Mouse (Mus musculus) gastrocnemius, postnatal 14 days (tissue): ENCODE data around the gene Crip1. TPM values are rescaled to one million over a fixed set of nuclear protein-coding genes. Genes with fewer than 3 reads are reported as not detected.

Source experiments
- total RNA-seq, 2 experiments: library from RNA; stranded (reverse); gene quantifications; 2 replicates each; pipeline ENCODE4 v1.2.3; 2021

The Crip1 gene
- total RNA-seq, 2 experiments from 2014 or later = 115 to 139 TPM

Other genes starting within 250 kb of the Crip1 start
- gene Jag2, start 216.5 kb upstream of the Crip1 start, total RNA-seq = 10 to 100 TPM; 24.2 to 25.5 TPM
- gene Nudt14, start 204.2 kb upstream of the Crip1 start, total RNA-seq = 10 to 100 TPM; 14.8 to 17.5 TPM
- gene Btbd6, start 169.8 kb upstream of the Crip1 start, total RNA-seq = 10 to 100 TPM in 1 of 2 experiments, 1 to 10 TPM in 1; 7.3 to 10.2 TPM
- gene Brf1, start 145.6 kb upstream of the Crip1 start, total RNA-seq = 10 to 100 TPM; 21.4 to 22.7 TPM
- gene Pacs2, start 131.8 kb upstream of the Crip1 start, total RNA-seq = 10 to 100 TPM; 31.9 to 41.4 TPM
- gene Tex22, start 71.8 kb upstream of the Crip1 start, total RNA-seq = under 1 TPM in 1 of 2 experiments, not detected in 1; 0.27 TPM
- 10 to 100 TPM; 34.6 to 35.4 TPM for gene Mta1, start 48.0 kb upstream of the Crip1 start, total RNA-seq
- 10 to 100 TPM; 82.5 to 84.7 TPM for gene Crip2, start 6.1 kb upstream of the Crip1 start, total RNA-seq
- gene Tedc1, start 10.1 kb downstream of the Crip1 start, total RNA-seq = 1 to 10 TPM in 1 of 2 experiments, under 1 TPM in 1; 0.69 to 1.6 TPM
- gene Tmem121, start 39.6 kb downstream of the Crip1 start, total RNA-seq = under 1 TPM; 0.33 to 0.47 TPM